In the genomic region with DNA sequence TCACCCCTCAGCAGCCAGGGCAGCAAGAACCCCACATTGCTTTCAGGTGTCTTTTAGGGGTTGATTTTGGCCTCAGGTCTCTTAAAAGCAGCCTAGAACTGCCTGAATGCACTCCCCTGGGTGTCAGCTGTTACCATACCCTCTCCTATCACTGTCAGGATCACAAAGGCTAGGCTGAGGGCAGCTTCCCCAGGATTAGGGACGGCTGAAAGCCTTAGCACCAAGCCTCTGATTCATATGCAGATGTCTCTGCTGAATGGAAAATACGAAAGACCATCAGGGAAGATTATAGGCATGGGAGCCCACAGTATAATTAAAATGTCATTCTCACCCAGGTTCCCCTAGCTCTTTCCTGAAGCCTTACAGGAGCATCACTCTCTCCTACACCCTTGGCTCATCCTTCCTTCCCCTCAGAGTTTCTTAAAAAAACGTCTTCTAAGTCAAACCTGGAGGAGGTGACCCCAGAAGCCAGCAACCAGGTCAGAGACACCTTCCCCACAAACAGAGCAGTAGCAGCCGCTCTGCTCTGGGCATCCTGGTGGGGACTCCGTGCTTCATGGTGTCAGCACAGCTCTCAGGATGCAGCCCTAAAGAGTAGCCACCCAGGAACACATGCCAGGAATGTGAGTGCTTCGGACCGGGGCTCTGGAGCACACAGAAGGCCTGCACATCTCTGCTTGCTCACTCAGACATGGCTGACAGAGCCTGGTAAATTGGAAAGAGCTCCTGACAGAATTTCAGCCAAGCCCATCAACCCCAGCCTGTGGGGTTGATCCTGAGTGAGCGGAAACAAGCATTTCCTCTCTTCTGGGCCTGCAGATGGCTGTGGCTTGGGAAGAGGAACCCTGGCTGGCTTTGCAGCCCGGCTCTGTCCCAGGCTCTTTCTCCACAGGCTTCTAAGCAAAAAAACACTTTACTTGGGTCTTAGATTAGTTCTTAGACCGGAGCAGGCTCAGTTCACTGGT, we compare ENCODE assay signal across 7 mouse cellular contexts.
A peak's percentile ranks its signal among the peaks of the same experiment; 100 is the strongest.
DNase-seq lines count a peak whose midpoint lies in the region; ATAC-seq and TF ChIP-seq lines count a peak whose summit lies in the region.

No protein-coding gene starts in this region.

- ATAC-seq in erythroid progenitor cell, adult 5-6 weeks (replicated peaks; ENCODE audit: low FRiP score, poor library complexity, severe bottlenecking): no peak

- no peak for TF ChIP-seq POLR2A in kidney, adult 2 months (IDR thresholded peaks at IDR 0.05; ENCODE audit: low read depth, low read length)

- no peak for TF ChIP-seq CTCF in kidney, adult 2 months (conservative IDR thresholded peaks at IDR 0.05; ENCODE audit: insufficient read depth, insufficient read length, low read depth, low read length)

- no peak overlapping the region for H3K4me3 ChIP-seq in kidney, adult 2 months (ENCODE audit: insufficient read depth, low read depth, low read length)
- no peak overlapping the region for H3K4me3 ChIP-seq in macrophage (ENCODE audit: inconsistent target)

- no peaks in the 10 kb centered on the region for H3K79me2 ChIP-seq in macrophage (ENCODE audit: inconsistent target)

- H3K4me1 ChIP-seq in kidney, adult 2 months (ENCODE audit: control insufficient read depth, insufficient read depth, low read length): peaks cover 47% of the 10 kb centered on the region

- 43% methylated on average over 10 of the region's 10 CpGs for WGBS in kidney, adult 2 months
- WGBS in macrophage (ENCODE audit: missing documents): 26% methylated on average over 10 of the region's 10 CpGs

- no peaks in the 10 kb centered on the region for H3K27me3 ChIP-seq in kidney, adult 2 months (replicated peaks; ENCODE audit: control insufficient read depth, insufficient read depth, low read length)

- DNase-seq in 416B (ENCODE audit: low read depth): peak; percentile 73
- DNase-seq in c-Kit-positive CD71-negative TER-119-negative erythroid progenitor cells, embryonic 14.5 days (ENCODE audit: low read depth): peak; percentile 19
- DNase-seq in gastrocnemius, postnatal 36 days: peak; percentile 14 to 21
- peak; percentile 65 for DNase-seq in kidney, adult 2 months
- DNase-seq in urinary bladder, postnatal 36 days (ENCODE audit: low spot score in 2 of 2): no peak

- no peaks in the 10 kb centered on the region for H3K36me3 ChIP-seq in kidney, adult 2 months (ENCODE audit: control insufficient read depth, insufficient read depth, low read length)
- H3K36me3 ChIP-seq in macrophage (ENCODE audit: inconsistent target): no peaks in the 10 kb centered on the region

- H3K27ac ChIP-seq in kidney, adult 2 months (ENCODE audit: insufficient read depth, low read depth, low read length): peak overlapping the region; percentile 84
- peak overlapping the region; percentile 13 for H3K27ac ChIP-seq in macrophage

- intact Hi-C loops in gastrocnemius, postnatal 36 days (cut with DNase I): no loop called here

Comparison
In these comparisons a context has a peak if more than half of its experiments do, and no peak if none do; other contexts are left out.
1. DNase-seq: peak in 416B (single experiment), c-Kit-positive CD71-negative TER-119-negative erythroid progenitor cells, embryonic 14.5 days (single experiment), gastrocnemius, postnatal 36 days (2 of 2) and kidney, adult 2 months (single experiment); none in urinary bladder, postnatal 36 days (0 of 2).